Mouse (Mus musculus): ENCODE results near the gene Ctnna3.
"Not testable (repeated sequence)": the region's sequence is repeated elsewhere in the genome, so short reads cannot be mapped to it uniquely, and the experiment has no call there.

Ctnna3 gene

GRCm38 (mm10) chr10:63429785-63430305, at the start of gene Ctnna3:
Gene Ctnna3, plus strand, starts transcription at chr10:63430098.
- in situ Hi-C loops (cut with MboI; ENCODE audit: unreplicated experiment in 2 of 2) = no loop called here

GRCm38 (mm10) chr10:63381498-63382280, 48.2 kb upstream of the Ctnna3 start, which contains the start of gene Sirt1:
Gene Sirt1, minus strand, starts transcription at chr10:63381704.
- in situ Hi-C loops (cut with MboI; ENCODE audit: unreplicated experiment in 2 of 2) = loop anchor here (5.0 to 10.0 kb wide), 4 partner anchors 229 to 797 kb away; partner anchors contain the start of gene Rufy2 (in 1 of the 2)

- in situ Hi-C loops (cut with MboI; ENCODE audit: unreplicated experiment in 2 of 2) = loop anchor here (5.0 to 10.0 kb wide), 4 partner anchors 230 to 798 kb away; partner anchors contain the start of gene Rufy2 (in 1 of the 2)
Measured at GRCm38 (mm10) chr10:63382372-63383279, 47.3 kb upstream of the Ctnna3 start, which contains the start of gene Dnajc12. Gene Dnajc12, plus strand, starts transcription at chr10:63382443.

- in situ Hi-C loops (cut with MboI; ENCODE audit: unreplicated experiment in 2 of 2) = loop anchor here in 1 of 2 experiments (10.0 kb wide), 2 partner anchors 401 to 801 kb away; partner anchors contain the start of gene Rufy2
Measured at GRCm38 (mm10) chr10:63385897-63386296, 44.0 kb upstream of the Ctnna3 start.

- in situ Hi-C loops (cut with MboI; ENCODE audit: unreplicated experiment in 2 of 2) = loop anchor here in 1 of 2 experiments (10.0 kb wide), 2 partner anchors 402 to 802 kb away; partner anchors contain the start of gene Rufy2
Measured at GRCm38 (mm10) chr10:63386444-63386843, 43.5 kb upstream of the Ctnna3 start.

- in situ Hi-C loops (cut with MboI; ENCODE audit: unreplicated experiment in 2 of 2) = loop anchor here in 1 of 2 experiments (10.0 kb wide), 2 partner anchors 402 to 802 kb away; partner anchors contain the start of gene Rufy2
Measured at GRCm38 (mm10) chr10:63386991-63387390, 42.9 kb upstream of the Ctnna3 start.

GRCm38 (mm10) chr10:63388948-63389347, 41.0 kb upstream of the Ctnna3 start:
- in situ Hi-C loops (cut with MboI; ENCODE audit: unreplicated experiment in 2 of 2) = loop anchor here in 1 of 2 experiments (10.0 kb wide), 2 partner anchors 404 to 804 kb away; partner anchors contain the start of gene Rufy2

- in situ Hi-C loops (cut with MboI; ENCODE audit: unreplicated experiment in 2 of 2) = no loop called here
Measured at GRCm38 (mm10) chr10:63396963-63397362, 32.9 kb upstream of the Ctnna3 start.

- in situ Hi-C loops (cut with MboI; ENCODE audit: unreplicated experiment in 2 of 2) = no loop called here
Measured at GRCm38 (mm10) chr10:63402731-63403504, 27.0 kb upstream of the Ctnna3 start.

GRCm38 (mm10) chr10:63403636-63404035, 26.3 kb upstream of the Ctnna3 start:
- in situ Hi-C loops (cut with MboI; ENCODE audit: unreplicated experiment in 2 of 2) = no loop called here

GRCm38 (mm10) chr10:63410162-63410956, 19.5 kb upstream of the Ctnna3 start:
- in situ Hi-C loops (cut with MboI; ENCODE audit: unreplicated experiment in 2 of 2) = no loop called here

- in situ Hi-C loops (cut with MboI; ENCODE audit: unreplicated experiment in 2 of 2) = not testable (repeated sequence)
Measured at GRCm38 (mm10) chr10:63411674-63412073, 18.2 kb upstream of the Ctnna3 start.

- in situ Hi-C loops (cut with MboI; ENCODE audit: unreplicated experiment in 2 of 2) = no loop called here
Measured at GRCm38 (mm10) chr10:63412756-63413155, 17.1 kb upstream of the Ctnna3 start.

GRCm38 (mm10) chr10:63415287-63415686, 14.6 kb upstream of the Ctnna3 start:
- in situ Hi-C loops (cut with MboI; ENCODE audit: unreplicated experiment in 2 of 2) = no loop called here

GRCm38 (mm10) chr10:63415850-63416249, 14.0 kb upstream of the Ctnna3 start:
- in situ Hi-C loops (cut with MboI; ENCODE audit: unreplicated experiment in 2 of 2) = no loop called here

GRCm38 (mm10) chr10:63417061-63417460, 12.8 kb upstream of the Ctnna3 start:
- in situ Hi-C loops (cut with MboI; ENCODE audit: unreplicated experiment in 2 of 2) = no loop called here

GRCm38 (mm10) chr10:63421739-63422735, 7.9 kb upstream of the Ctnna3 start, which contains the start of gene Gm7075:
Gene Gm7075, minus strand, starts transcription at chr10:63421789.
- in situ Hi-C loops (cut with MboI; ENCODE audit: unreplicated experiment in 2 of 2) = no loop called here

- in situ Hi-C loops (cut with MboI; ENCODE audit: unreplicated experiment in 2 of 2) = no loop called here
Measured at GRCm38 (mm10) chr10:63422736-63422992, 7.2 kb upstream of the Ctnna3 start.

All from v-Abl transformed pro-B cells (cell line).